Mouse (Mus musculus) kidney, adult 2 months (tissue): ENCODE data around the gene Prkab2. TPM values are rescaled to one million over a fixed set of nuclear protein-coding genes. Genes with fewer than 3 reads are reported as not detected.

Experiments used
- DNase-seq: peaks from one replicate; pipeline ENCODE4 v3.0.0; 2021
- H3K27ac ChIP-seq: fragments of 200-500 bp; 2 replicates; pipeline ENCODE4 v1.5.1; 2012; ENCODE audit warnings: low read depth, low read length, control low read depth, inconsistent platforms; ENCODE audit not compliant: insufficient read depth
- H3K27me3 ChIP-seq: fragments of 200-500 bp; replicated peaks from 2 replicates; pipeline ENCODE4 v1.6.1; 2012; ENCODE audit warnings: mild to moderate bottlenecking, moderate library complexity, low read length, inconsistent platforms; ENCODE audit not compliant: control insufficient read depth, insufficient read depth
- H3K36me3 ChIP-seq: fragments of 200-500 bp; 2 replicates; pipeline ENCODE4 v1.6.1; 2012; ENCODE audit warnings: mild to moderate bottlenecking, moderate library complexity, low read length, inconsistent platforms; ENCODE audit not compliant: control insufficient read depth, insufficient read depth
- H3K4me1 ChIP-seq: fragments of 200-500 bp; 2 replicates; pipeline ENCODE4 v1.6.1; 2011; ENCODE audit warnings: low read length; ENCODE audit not compliant: control insufficient read depth, insufficient read depth
- H3K4me3 ChIP-seq: fragments of 200-500 bp; 2 replicates; pipeline ENCODE4 v1.5.1; 2011; ENCODE audit warnings: mild to moderate bottlenecking, low read depth, low read length, control low read depth; ENCODE audit not compliant: insufficient read depth
- CTCF ChIP-seq: fragments of 200-500 bp; conservative IDR thresholded peaks from 2 replicates; pipeline ENCODE4 v1.5.1; 2011; ENCODE audit warnings: low read depth, mild to moderate bottlenecking, control low read depth, low read length, moderate library complexity, mixed read lengths; ENCODE audit not compliant: insufficient read depth, insufficient read length
- POLR2A ChIP-seq: fragments of 200-500 bp; IDR thresholded peaks from one replicate; pipeline ENCODE4 v1.6.1; 2011; ENCODE audit warnings: low read depth, low read length, control low read depth
- WGBS: fragments of 180-500 bp; shearing (Covaris S2); methylation state at CpG from one replicate; pipeline ENCODE4 v1.1.7; 2018; 5-methylcytosine and 5-hydroxymethylcytosine counted together
- polyA plus RNA-seq: library from polyadenylated mRNA; depleted of rRNA; stranded (reverse); fragments of >200 nt; gene quantifications from 2 replicates; pipeline ENCODE4 v1.2.3, GENCODE M21; 2012

Prkab2 gene
- polyA plus RNA-seq, 1 experiment: 4.7 TPM

- no peaks in the 10 kb centered on the region; the same call in 1 of the 2 replicates for H3K27me3 ChIP-seq
- DNase-seq: no peak
- no peak overlapping the region for H3K4me3 ChIP-seq
- TF ChIP-seq CTCF (no peak), POLR2A (no peak)
- H3K4me1 ChIP-seq: no peaks in the 10 kb centered on the region
- 84% methylated on average over 8 of the region's 8 CpGs for WGBS
- H3K27ac ChIP-seq: no peak overlapping the region
- no peaks in the 10 kb centered on the region for H3K36me3 ChIP-seq
Measured at GRCm38 (mm10) chr3:97617899-97618298, 40.1 kb upstream of the Prkab2 start.

- no peaks in the 10 kb centered on the region; the same call in 1 of the 2 replicates for H3K27me3 ChIP-seq
- no peak overlapping the region for H3K4me3 ChIP-seq
- H3K36me3 ChIP-seq: no peaks in the 10 kb centered on the region
- H3K27ac ChIP-seq: no peak overlapping the region
- 87% methylated on average over 4 of the region's 4 CpGs for WGBS
- H3K4me1 ChIP-seq: peaks cover 7% of the 10 kb centered on the region; the same call in 1 of the 2 replicates
- no peak for DNase-seq
- TF ChIP-seq POLR2A: no peak
- TF ChIP-seq CTCF: no peak
Measured at GRCm38 (mm10) chr3:97620657-97621056, 37.3 kb upstream of the Prkab2 start.

- peak overlapping the region; percentile 11; the same call in 1 of the 2 replicates for H3K27ac ChIP-seq
- H3K27me3 ChIP-seq: no peaks in the 10 kb centered on the region; the same call in 1 of the 2 replicates
- H3K36me3 ChIP-seq: no peaks in the 10 kb centered on the region
- peaks cover 18% of the 10 kb centered on the region; the same call in 1 of the 2 replicates for H3K4me1 ChIP-seq
- H3K4me3 ChIP-seq: no peak overlapping the region
- TF ChIP-seq POLR2A (no peak), CTCF (no peak)
- DNase-seq: peak; percentile 85
- 36% methylated on average over 2 of the region's 2 CpGs for WGBS
Measured at GRCm38 (mm10) chr3:97624611-97625010, 33.4 kb upstream of the Prkab2 start.

GRCm38 (mm10) chr3:97627893-97628292 lies 30.1 kb upstream of the Prkab2 start:
- TF ChIP-seq POLR2A (no peak), CTCF (no peak)
- 53% methylated on average over 7 of the region's 7 CpGs for WGBS
- Histone ChIP-seq H3K4me3 (no peak overlapping the region), H3K27ac (peak overlapping the region; percentile 89), H3K27me3 (no peaks in the 10 kb centered on the region), H3K36me3 (no peaks in the 10 kb centered on the region), H3K4me1 (peaks cover 18% of the 10 kb centered on the region; the same call in 1 of the 2 replicates)
- no peak for DNase-seq

- DNase-seq: peak; percentile 87
- Histone ChIP-seq H3K27me3 (no peaks in the 10 kb centered on the region), H3K4me1 (peaks cover 18% of the 10 kb centered on the region; the same call in 1 of the 2 replicates), H3K36me3 (no peaks in the 10 kb centered on the region), H3K4me3 (peak within 1 kb of the TSS; percentile 57), H3K27ac (peak within 1 kb of the TSS; percentile 89)
- no peak for TF ChIP-seq CTCF
- TF ChIP-seq POLR2A: peak; percentile 90
- 4% methylated on average over 18 of the region's 18 CpGs for WGBS
Measured at GRCm38 (mm10) chr3:97628391-97629001, 29.5 kb upstream of the Prkab2 start, which contains the start of gene Fmo5. Gene Fmo5, plus strand, starts transcription at chr3:97628804.

- no peak overlapping the region for H3K4me3 ChIP-seq
- DNase-seq: peak; percentile 25
- H3K36me3 ChIP-seq: no peaks in the 10 kb centered on the region
- peaks cover 11% of the 10 kb centered on the region; the same call in 1 of the 2 replicates for H3K4me1 ChIP-seq
- no peak overlapping the region for H3K27ac ChIP-seq
- WGBS: 46% methylated on average over 4 of the region's 4 CpGs
- no peaks in the 10 kb centered on the region for H3K27me3 ChIP-seq
- TF ChIP-seq CTCF (no peak), POLR2A (no peak)
Measured at GRCm38 (mm10) chr3:97629941-97630340, 28.1 kb upstream of the Prkab2 start.

- DNase-seq: no peak
- H3K36me3 ChIP-seq: no peaks in the 10 kb centered on the region; the same call in 1 of the 2 replicates
- H3K4me1 ChIP-seq: peaks cover 11% of the 10 kb centered on the region; the same call in 1 of the 2 replicates
- H3K4me3 ChIP-seq: no peak overlapping the region
- TF ChIP-seq CTCF (no peak), POLR2A (no peak)
- no peak overlapping the region for H3K27ac ChIP-seq
- 95% methylated on average over 4 of the region's 4 CpGs for WGBS
- H3K27me3 ChIP-seq: no peaks in the 10 kb centered on the region
Measured at GRCm38 (mm10) chr3:97630746-97631145, 27.2 kb upstream of the Prkab2 start.
